Mouse (Mus musculus): ENCODE results near the gene Tnpo3. TPM values are rescaled to one million over a fixed set of nuclear protein-coding genes. Genes with fewer than 3 reads are reported as not detected.

The Tnpo3 gene
- polyA plus RNA-seq (2014; fragmentation: Illumina TruSeq; extraction: RNeasy Lipid Tissue Mini Kit (QIAGEN cat#74804)), result 79.3 TPM

GRCm38 (mm10) chr6:29609111-29610019 is at the start of gene Tnpo3:
Gene Tnpo3 (minus strand): TSS chr6:29609887.

GRCm38 (mm10) chr6:29526281-29527251 is 83.1 kb downstream of the Tnpo3 start, which contains the start of gene Irf5:
Gene Irf5 (plus strand): TSS chr6:29526625.

GRCm38 (mm10) chr6:29507447-29508309 is 102.0 kb downstream of the Tnpo3 start, which contains the start of gene Kcp:
Gene Kcp (minus strand): TSS chr6:29507952.

Other genes starting within 250 kb of the Tnpo3 start
- gene Opn1sw, start 221.4 kb downstream of the Tnpo3 start, polyA plus RNA-seq (2014; fragmentation: Illumina TruSeq; extraction: RNeasy Lipid Tissue Mini Kit (QIAGEN cat#74804)), result not detected
- gene Ccdc136, start 213.6 kb downstream of the Tnpo3 start, polyA plus RNA-seq (2014; fragmentation: Illumina TruSeq; extraction: RNeasy Lipid Tissue Mini Kit (QIAGEN cat#74804)), result 1.2 TPM
- 0.20 TPM for gene Flnc, start 176.6 kb downstream of the Tnpo3 start, polyA plus RNA-seq (2014; fragmentation: Illumina TruSeq; extraction: RNeasy Lipid Tissue Mini Kit (QIAGEN cat#74804))
- gene Atp6v1f, start 142.2 kb downstream of the Tnpo3 start, polyA plus RNA-seq (2014; fragmentation: Illumina TruSeq; extraction: RNeasy Lipid Tissue Mini Kit (QIAGEN cat#74804)), result 16.8 TPM
- gene Atp6v1fnb, start 138.4 kb downstream of the Tnpo3 start, polyA plus RNA-seq (2014; fragmentation: Illumina TruSeq; extraction: RNeasy Lipid Tissue Mini Kit (QIAGEN cat#74804)), result not detected
- not detected for gene Kcp, start 101.9 kb downstream of the Tnpo3 start, polyA plus RNA-seq (2014; fragmentation: Illumina TruSeq; extraction: RNeasy Lipid Tissue Mini Kit (QIAGEN cat#74804))
- gene Irf5, start 83.3 kb downstream of the Tnpo3 start, polyA plus RNA-seq (2014; fragmentation: Illumina TruSeq; extraction: RNeasy Lipid Tissue Mini Kit (QIAGEN cat#74804)), result 1.6 TPM
- gene Tspan33, start 84.3 kb upstream of the Tnpo3 start, polyA plus RNA-seq (2014; fragmentation: Illumina TruSeq; extraction: RNeasy Lipid Tissue Mini Kit (QIAGEN cat#74804)), result 0.31 TPM
- 30.5 TPM for gene Smo, start 125.6 kb upstream of the Tnpo3 start, polyA plus RNA-seq (2014; fragmentation: Illumina TruSeq; extraction: RNeasy Lipid Tissue Mini Kit (QIAGEN cat#74804))
- 58.6 TPM for gene Ahcyl2, start 158.1 kb upstream of the Tnpo3 start, polyA plus RNA-seq (2014; fragmentation: Illumina TruSeq; extraction: RNeasy Lipid Tissue Mini Kit (QIAGEN cat#74804))

Data from ovary, adult 10 weeks (tissue).